Mouse (Mus musculus): ENCODE results near the gene Rnf169.

DNA sequence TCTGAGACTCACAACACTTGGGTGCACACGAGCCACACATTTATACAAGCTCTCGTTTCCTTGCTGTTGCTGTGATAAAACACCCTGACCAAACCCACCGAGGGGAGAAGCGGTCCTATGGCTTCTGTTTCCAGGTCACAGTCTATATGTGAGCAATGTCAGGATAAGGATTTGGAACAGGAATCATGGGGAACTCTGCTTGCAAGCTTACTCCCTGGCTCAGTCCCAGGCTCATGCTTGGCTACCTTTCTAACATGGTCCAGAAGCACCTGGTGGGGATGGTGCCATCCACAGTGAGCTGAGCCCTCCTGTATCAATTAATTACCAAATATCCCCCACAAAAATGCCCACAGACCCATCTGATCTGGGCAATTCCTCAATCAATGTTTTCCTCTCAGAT, 11.1 kb downstream of the Rnf169 start:
- no peak for TF ChIP-seq CTCF (IDR thresholded peaks at IDR 0.05)
- no peak for TF ChIP-seq POLR2A (IDR thresholded peaks at IDR 0.05; ENCODE audit: insufficient read depth, low read depth, low read length)

Data from heart, adult 2 months (tissue).